Mouse (Mus musculus): Measurements from ENCODE around the gene Zfp710.

GRCm38 (mm10) chr7:80076961-80077716, 52.5 kb downstream of the Zfp710 start:
- TF ChIP-seq USF1 (IDR thresholded peaks at IDR 0.05; ENCODE audit: low read depth) (no peak), POLR2A (IDR thresholded peaks at IDR 0.05; ENCODE audit: insufficient read length, low read depth) (no peak), E2F4 (IDR thresholded peaks at IDR 0.05; ENCODE audit: insufficient read depth) (no peak), MAX (IDR thresholded peaks at IDR 0.05; ENCODE audit: low read depth) (no peak), POLR2AphosphoS2 (IDR thresholded peaks at IDR 0.05; ENCODE audit: insufficient read length, low read depth) (no peak), MYOG (IDR thresholded peaks at IDR 0.05; ENCODE audit: control insufficient read depth in 1 of 3, insufficient read depth in 1 of 3, insufficient read length in 2 of 3, low read depth in 2 of 3) (no peak), TCF12 (IDR thresholded peaks at IDR 0.05; ENCODE audit: insufficient read depth, poor library complexity, severe bottlenecking) (no peak), CEBPB (IDR thresholded peaks at IDR 0.05; ENCODE audit: insufficient read depth, poor library complexity, severe bottlenecking) (no peak), MYOD1 (IDR thresholded peaks at IDR 0.05; ENCODE audit: control insufficient read depth in 1 of 3, insufficient read length in 2 of 3, low read depth in 2 of 3) (no peak), TCF3 (IDR thresholded peaks at IDR 0.05; ENCODE audit: insufficient read length, low read depth) (no peak), SRF (IDR thresholded peaks at IDR 0.05; ENCODE audit: control insufficient read depth, insufficient read length, low read depth) (no peak), REST (IDR thresholded peaks at IDR 0.05; ENCODE audit: insufficient read depth, insufficient read length) (no peak)

Measured in myocyte (in vitro differentiated cells).